Mouse (Mus musculus) small intestine, adult 2 months (tissue): ENCODE measurements around the gene Shcbp1l.

Experiments
- CTCF ChIP-seq: fragments of 200-500 bp; IDR thresholded peaks from 2 replicates; pipeline ENCODE4 v1.5.1; 2012; ENCODE audit warnings: low read depth, mild to moderate bottlenecking, control low read depth, inconsistent platforms, low read length, moderate library complexity, mixed read lengths; ENCODE audit not compliant: insufficient replicate concordance, insufficient read length; ENCODE audit errors: extremely low read depth
- POLR2A ChIP-seq: fragments of 200-500 bp; IDR thresholded peaks from 2 replicates; pipeline ENCODE4 v1.6.1; 2012; ENCODE audit warnings: low read depth, mild to moderate bottlenecking, control low read depth, inconsistent platforms, low read length, moderate library complexity

DNA sequence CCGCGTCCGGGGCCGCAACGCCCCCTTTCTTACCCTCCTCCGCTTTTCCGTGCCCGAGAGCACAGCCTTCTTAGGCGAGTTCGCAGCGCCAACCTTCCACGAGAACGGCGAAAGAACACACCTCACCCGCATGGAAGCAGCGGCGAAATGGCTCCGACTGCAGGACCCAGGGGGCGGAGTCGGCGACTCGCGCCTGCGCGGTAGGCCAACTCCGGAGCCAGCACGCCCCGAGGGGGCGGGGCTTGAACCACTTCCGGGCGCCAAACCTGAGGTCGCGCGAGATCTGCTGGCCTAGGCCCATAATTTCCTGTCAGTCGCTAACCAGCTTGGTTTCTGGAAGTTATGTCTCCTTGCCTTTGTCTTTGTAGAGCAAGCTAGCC is 62.5 kb downstream of the Shcbp1l start, which contains the start of gene Dhx9:
- TF ChIP-seq CTCF (no peak), POLR2A (peak; percentile 94)
